Mouse (Mus musculus): ENCODE results near the gene Ythdf1. TPM values are rescaled to one million over a fixed set of nuclear protein-coding genes. Genes with fewer than 3 reads are reported as not detected.

Gene Ythdf1
- total RNA-seq, 4 experiments from 2014 or later = 53.7 to 57.3 (median 55.3) TPM

- DNase-seq (ENCODE audit: low spot score in 2 of 2) = no peak
Measured at GRCm38 (mm10) chr2:180881281-180881680, 39.5 kb downstream of the Ythdf1 start.

GRCm38 (mm10) chr2:180879365-180880067 lies 41.2 kb downstream of the Ythdf1 start:
- peak; percentile 68 to 79 for DNase-seq (ENCODE audit: low spot score in 2 of 2)

DNA sequence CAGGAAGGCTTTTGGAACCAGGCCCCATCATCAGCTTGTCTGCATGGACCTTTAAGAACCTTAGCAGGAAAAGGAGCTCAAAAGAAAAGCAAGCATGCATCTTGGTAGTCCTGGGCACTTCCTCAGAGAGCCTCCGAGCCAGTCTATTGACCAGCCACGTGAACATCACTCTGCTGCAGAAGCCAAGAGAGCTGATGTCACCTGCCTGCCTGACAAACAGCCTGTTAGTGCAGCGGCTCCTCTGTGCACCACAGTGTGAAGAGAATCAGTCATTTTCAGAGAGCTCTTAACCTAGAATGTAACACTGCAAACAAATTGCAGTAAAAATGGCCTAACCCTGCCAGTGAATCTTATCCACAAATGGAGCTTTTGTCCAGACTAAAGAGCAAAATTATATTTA lies 50.7 kb downstream of the Ythdf1 start:
- no peak for DNase-seq (ENCODE audit: low spot score in 2 of 2)

- DNase-seq (ENCODE audit: low spot score in 2 of 2) = peak; percentile 75 to 77
Measured at GRCm38 (mm10) chr2:180861561-180861960, 59.2 kb downstream of the Ythdf1 start.

DNA sequence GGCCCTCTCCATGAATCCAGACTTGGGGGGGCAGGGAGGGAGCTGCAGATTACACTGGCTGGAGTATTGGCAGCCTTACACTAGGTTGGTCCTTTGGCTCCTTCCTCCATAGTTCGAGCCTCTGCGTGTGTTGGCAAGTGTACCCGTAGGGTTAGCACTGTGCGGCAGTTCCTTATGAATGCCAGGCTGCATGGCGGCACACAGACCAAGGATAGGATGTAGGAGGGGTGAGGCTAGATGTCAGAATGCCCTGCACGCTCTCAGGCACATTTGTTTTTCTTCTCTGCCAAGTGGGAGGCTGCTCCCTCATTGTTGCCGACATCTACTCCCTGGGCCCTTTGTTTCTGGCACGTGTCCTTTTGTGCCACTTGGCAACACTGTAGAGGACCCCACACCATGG lies 63.6 kb downstream of the Ythdf1 start:
- no peak for DNase-seq (ENCODE audit: low spot score in 2 of 2)

- DNase-seq (ENCODE audit: low spot score in 2 of 2) = peak; percentile 40 to 58
Measured at GRCm38 (mm10) chr2:180855005-180855544, 65.7 kb downstream of the Ythdf1 start.

Small RNA genes lying within 50 kb of the gene (microRNA-seq; reads per million reads assigned to microRNA genes)
- 0 to 0.76 reads per million in 2 experiments for gene Mir124a-3

Other genes with a start within 250 kb of the Ythdf1 start
- gene Dido1, start 210.9 kb downstream of the Ythdf1 start, total RNA-seq (2022) = 10 to 100 TPM; 55.2 to 63.2 (median 60.2) TPM
- 10 to 100 TPM; 57.7 to 66.1 (median 60.0) TPM for gene Gid8, start 210.8 kb downstream of the Ythdf1 start, total RNA-seq (2022)
- gene Slc17a9, start 195.7 kb downstream of the Ythdf1 start, total RNA-seq (2022) = 1 to 10 TPM in 1 of 4 experiments, under 1 TPM in 3; 0.29 to 1.0 (median 0.71) TPM
- gene Bhlhe23, start 144.0 kb downstream of the Ythdf1 start, total RNA-seq (2022) = not detected
- gene Birc7, start 8.1 kb upstream of the Ythdf1 start, total RNA-seq (2022) = under 1 TPM in 3 of 4 experiments, not detected in 1; 0.27 to 0.48 (median 0.31) TPM
- gene Nkain4, start 33.8 kb upstream of the Ythdf1 start, total RNA-seq (2022) = 10 to 100 TPM; 51.3 to 66.2 (median 57.5) TPM
- gene Arfgap1, start 46.3 kb upstream of the Ythdf1 start, total RNA-seq (2022) = 100 to 1,000 TPM; 136 to 140 (median 137) TPM
- gene Col20a1, start 65.6 kb upstream of the Ythdf1 start, total RNA-seq (2022) = 1 to 10 TPM; 2.8 to 5.5 (median 3.1) TPM
- 10 to 100 TPM; 21.1 to 28.4 (median 23.8) TPM for gene Chrna4, start 122.6 kb upstream of the Ythdf1 start, total RNA-seq (2022)
- 100 to 1,000 TPM; 264 to 350 (median 303) TPM for gene Kcnq2, start 214.4 kb upstream of the Ythdf1 start, total RNA-seq (2022)
- 1,000 to 10,000 TPM in 3 of 4 experiments, 100 to 1,000 TPM in 1; 995 to 1,073 (median 1,037) TPM for gene Eef1a2, start 236.1 kb upstream of the Ythdf1 start, total RNA-seq (2022)

Data from layer of hippocampus, adult 8-10 months (tissue).